Mouse (Mus musculus) midbrain, embryonic 12.5 days (tissue): ENCODE measurements around the gene Ifi202b. TPM values are rescaled to one million over a fixed set of nuclear protein-coding genes. Genes with fewer than 3 reads are reported as not detected.
"Not testable (repeated sequence)": the region's sequence is repeated elsewhere in the genome, so short reads cannot be mapped to it uniquely, and the experiment has no call there.

Experiments
- ATAC-seq: fragments of 200-750 bp; cut with Nextera tagmentation; 2 replicates; pipeline ENCODE4 v1.8.0; 2017; ENCODE audit warnings: low read depth, moderate TSS enrichment, moderate library complexity; ENCODE audit not compliant: low FRiP score
- H3K27ac ChIP-seq: fragments of 300-500 bp; sonication (generic); replicated peaks from 2 replicates; pipeline ENCODE4 v1.5.1; 2016; ENCODE audit warnings: mild to moderate bottlenecking
- H3K27me3 ChIP-seq: fragments of 300-500 bp; sonication (generic); 2 replicates; pipeline ENCODE4 v1.6.1; 2016; ENCODE audit warnings: mild to moderate bottlenecking
- H3K36me3 ChIP-seq: fragments of 300-500 bp; sonication (generic); 2 replicates; pipeline ENCODE4 v1.6.1; 2016
- H3K4me1 ChIP-seq: fragments of 300-500 bp; sonication (generic); 2 replicates; pipeline ENCODE4 v1.6.1; 2016
- H3K4me2 ChIP-seq: fragments of 300-500 bp; sonication (generic); replicated peaks from 2 replicates; pipeline ENCODE4 v1.6.1; 2016; ENCODE audit warnings: mild to moderate bottlenecking, moderate library complexity
- H3K4me3 ChIP-seq: fragments of 300-500 bp; sonication (generic); 2 replicates; pipeline ENCODE4 v1.5.1; 2016; ENCODE audit warnings: mild to moderate bottlenecking
- H3K9ac ChIP-seq: fragments of 300-500 bp; sonication (generic); replicated peaks from 2 replicates; pipeline ENCODE4 v1.6.1; 2016; ENCODE audit warnings: mild to moderate bottlenecking, moderate library complexity
- H3K9me3 ChIP-seq: fragments of 300-500 bp; sonication (generic); 2 replicates; pipeline ENCODE4 v1.6.1; 2016; ENCODE audit warnings: mild to moderate bottlenecking
- WGBS: fragments of 180-500 bp; shearing (Covaris S2); methylation state at CpG from one replicate; pipeline ENCODE4 v1.1.7; 2016; 5-methylcytosine and 5-hydroxymethylcytosine counted together
- polyA plus RNA-seq: library from polyadenylated mRNA; unstranded; fragments of >200 nt; fragmentation: Nextera tagmentation; extraction: Ambion mirVana; gene quantifications from 2 replicates; pipeline ENCODE4 v1.2.1, GENCODE M21; 2016

Ifi202b gene
- polyA plus RNA-seq, 1 experiment from 2014 or later = not detected

DNA sequence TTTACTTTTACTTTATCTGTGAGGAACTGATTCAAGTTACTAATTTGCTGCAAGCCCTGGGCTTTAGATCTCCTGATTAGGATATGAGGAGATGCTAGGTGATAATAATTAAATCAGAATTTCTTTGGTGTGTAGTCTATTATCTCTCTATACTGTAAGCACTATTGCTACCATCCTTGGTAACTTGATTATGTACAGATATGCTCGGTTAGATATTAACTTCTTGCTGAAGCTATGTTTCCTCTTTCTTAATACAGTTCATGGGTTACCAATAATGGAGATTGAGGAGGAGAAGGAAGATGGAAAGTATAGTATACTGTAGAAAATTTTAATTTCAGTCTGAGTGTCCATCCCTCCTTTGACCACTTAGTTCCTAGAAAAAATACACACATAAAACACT, 29.0 kb downstream of the Ifi202b start:
- no peak overlapping the region for H3K27ac ChIP-seq
- 79% methylated on average over 1 of the region's 1 CpGs for WGBS
- no peak overlapping the region for H3K9ac ChIP-seq
- no peaks in the 10 kb centered on the region for H3K36me3 ChIP-seq
- H3K9me3 ChIP-seq = no peaks in the 10 kb centered on the region
- no peaks in the 10 kb centered on the region for H3K27me3 ChIP-seq
- no peak overlapping the region for H3K4me3 ChIP-seq
- no peak for ATAC-seq
- no peaks in the 10 kb centered on the region for H3K4me1 ChIP-seq
- no peak overlapping the region for H3K4me2 ChIP-seq

DNA sequence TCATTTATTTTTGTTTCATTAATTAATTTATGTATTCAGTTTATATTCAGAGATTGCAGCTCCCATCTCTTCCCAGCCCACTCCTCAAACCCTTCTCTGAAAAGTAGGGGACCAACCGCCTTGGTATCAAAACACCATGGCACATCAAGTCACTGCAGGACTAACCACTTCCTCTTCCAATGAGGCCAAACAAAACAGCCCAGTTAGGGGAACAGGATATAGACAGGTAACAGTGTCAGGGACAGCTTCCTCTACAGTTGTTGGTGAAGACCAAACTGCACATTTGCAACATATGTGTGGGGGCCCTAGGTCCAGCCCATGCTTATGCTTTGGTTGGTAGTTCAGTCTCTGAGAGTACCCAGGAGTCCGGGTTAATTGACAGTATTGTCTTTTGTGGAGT, 33.5 kb downstream of the Ifi202b start:
- not testable (repeated sequence) for H3K36me3 ChIP-seq, H3K27me3 ChIP-seq, H3K4me1 ChIP-seq, H3K4me3 ChIP-seq, ATAC-seq, H3K9ac ChIP-seq, H3K4me2 ChIP-seq, H3K9me3 ChIP-seq, H3K27ac ChIP-seq
- WGBS = 95% methylated on average over 2 of the region's 2 CpGs

- ATAC-seq, H3K27ac ChIP-seq, H3K36me3 ChIP-seq, H3K4me2 ChIP-seq, H3K9me3 ChIP-seq, H3K9ac ChIP-seq, H3K27me3 ChIP-seq, H3K4me3 ChIP-seq, H3K4me1 ChIP-seq: not testable (repeated sequence)
Measured at GRCm38 (mm10) chr1:173942780-173943066, 39.8 kb downstream of the Ifi202b start.

- not testable (repeated sequence) for ATAC-seq, H3K4me3 ChIP-seq, H3K9ac ChIP-seq, H3K9me3 ChIP-seq, H3K36me3 ChIP-seq, H3K27me3 ChIP-seq, H3K27ac ChIP-seq, H3K4me2 ChIP-seq, H3K4me1 ChIP-seq
- 75% methylated on average over 3 of the region's 3 CpGs for WGBS
Measured at GRCm38 (mm10) chr1:173941924-173942779, 40.4 kb downstream of the Ifi202b start, which contains the start of the genes Mndal and Ifi203. Gene Mndal, minus strand, starts transcription at chr1:173942491. Gene Ifi203, minus strand, starts transcription at chr1:173942672.

GRCm38 (mm10) chr1:173941522-173941921, 41.0 kb downstream of the Ifi202b start:
- ATAC-seq, H3K27me3 ChIP-seq, H3K4me2 ChIP-seq, H3K9ac ChIP-seq, H3K36me3 ChIP-seq, H3K4me3 ChIP-seq, H3K27ac ChIP-seq, H3K9me3 ChIP-seq, H3K4me1 ChIP-seq: not testable (repeated sequence)
- WGBS = 94% methylated on average over 2 of the region's 2 CpGs

DNA sequence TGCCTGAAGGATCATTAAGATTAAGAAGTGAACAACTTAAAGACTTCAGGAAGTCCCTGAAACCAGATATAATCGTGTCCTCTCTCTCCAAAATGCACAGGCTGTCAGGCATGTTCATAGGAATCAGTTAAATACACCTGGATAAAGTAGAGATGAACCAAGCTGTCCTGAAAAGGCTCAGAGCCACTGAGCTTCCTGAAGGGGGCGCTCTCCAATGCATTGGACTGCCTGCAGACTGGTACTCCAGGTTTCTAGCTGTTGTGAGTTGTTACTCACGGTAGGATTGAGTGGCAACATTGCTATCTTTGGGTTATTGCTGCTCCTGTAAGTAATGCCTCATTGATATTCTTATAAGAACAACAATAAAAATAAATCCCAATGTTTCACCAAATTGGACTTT, 63.3 kb downstream of the Ifi202b start:
- H3K27ac ChIP-seq, ATAC-seq: not testable (repeated sequence)

DNA sequence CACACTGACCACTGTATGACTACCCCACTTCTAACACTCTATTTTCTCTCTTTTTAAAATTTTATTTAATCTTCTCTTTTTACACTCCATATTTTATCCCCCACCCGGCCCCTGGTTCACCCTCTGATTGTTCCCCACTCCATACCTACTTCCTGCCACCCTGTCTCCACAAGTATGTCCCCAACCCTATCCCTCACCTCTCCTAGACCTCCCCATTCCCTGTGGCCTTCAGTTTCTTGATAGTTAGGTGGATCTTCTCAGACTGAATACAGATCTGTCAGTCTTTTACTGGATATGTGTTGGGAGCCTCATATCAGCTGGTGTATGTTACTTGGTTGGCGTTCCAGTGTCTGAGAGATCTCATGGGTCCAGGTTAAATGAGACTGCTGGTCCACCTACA, 68.0 kb downstream of the Ifi202b start:
- Histone ChIP-seq H3K4me2 (no peak overlapping the region), H3K9me3 (no peaks in the 10 kb centered on the region), H3K9ac (no peak overlapping the region), H3K27ac (no peak overlapping the region), H3K4me1 (no peaks in the 10 kb centered on the region), H3K27me3 (no peaks in the 10 kb centered on the region), H3K4me3 (no peak overlapping the region), H3K36me3 (no peaks in the 10 kb centered on the region)
- no peak for ATAC-seq
- WGBS = 73% methylated on average over 2 of the region's 2 CpGs

More for the DNA sequence above, 63.3 kb downstream of the Ifi202b start:
- H3K4me3 ChIP-seq, H3K36me3 ChIP-seq, H3K9ac ChIP-seq, H3K4me1 ChIP-seq, H3K9me3 ChIP-seq, H3K27me3 ChIP-seq, H3K4me2 ChIP-seq: not testable (repeated sequence)
- 68% methylated on average over 3 of the region's 3 CpGs for WGBS

DNA sequence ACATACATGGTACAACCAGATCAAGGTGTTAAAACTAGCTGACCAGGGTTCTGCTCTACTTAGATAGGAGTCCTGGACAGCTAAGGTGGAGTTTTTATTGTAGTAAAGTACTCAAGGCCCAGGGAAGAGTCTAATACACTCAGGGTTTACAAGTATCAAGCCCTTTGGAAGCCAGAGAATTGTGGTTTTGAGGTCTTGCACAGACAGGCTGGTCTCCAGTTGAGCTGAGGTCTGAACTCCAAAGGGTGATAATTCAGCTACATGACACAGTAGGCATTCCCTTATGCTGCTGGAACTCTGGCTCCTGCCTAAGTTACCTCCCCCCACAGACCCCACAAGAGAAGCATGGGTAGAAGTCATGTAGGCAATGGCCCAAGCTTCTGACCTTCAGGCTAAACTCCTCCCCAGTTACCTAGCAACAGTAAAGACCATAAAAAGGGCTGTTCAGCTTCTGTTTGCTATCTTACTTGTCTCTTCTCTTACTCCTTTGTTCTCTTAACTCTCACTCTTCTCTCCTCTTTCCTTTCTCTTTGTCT, 69.2 kb downstream of the Ifi202b start:
- not testable (repeated sequence) for H3K27me3 ChIP-seq, ATAC-seq, H3K27ac ChIP-seq, H3K9me3 ChIP-seq, H3K4me3 ChIP-seq, H3K36me3 ChIP-seq, H3K9ac ChIP-seq, H3K4me1 ChIP-seq, H3K4me2 ChIP-seq

Other genes with a start within 250 kb of the Ifi202b start
- gene Ifi207, start 241.0 kb downstream of the Ifi202b start, polyA plus RNA-seq = 0.43 and 0.82 TPM in 2 replicates
- 1.1 and 1.2 TPM in 2 replicates for gene Ifi204, start 215.8 kb downstream of the Ifi202b start, polyA plus RNA-seq
- 0.33 and 0.47 TPM in 2 replicates for gene Ifi211, start 69.7 kb downstream of the Ifi202b start, polyA plus RNA-seq
- gene Mndal, start 40.3 kb downstream of the Ifi202b start, polyA plus RNA-seq = 0.23 and 0.84 TPM in 2 replicates
- 0.19 and 0.41 TPM in 2 replicates for gene Ifi203, start 40.1 kb downstream of the Ifi202b start, polyA plus RNA-seq
- gene Ifi205, start 49.1 kb upstream of the Ifi202b start, polyA plus RNA-seq = 0.10 and 0.21 TPM in 2 replicates
- not detected in 2 replicates for gene Olfr433, start 58.0 kb upstream of the Ifi202b start, polyA plus RNA-seq
- not detected in 2 replicates for gene Olfr432, start 66.5 kb upstream of the Ifi202b start, polyA plus RNA-seq
- not detected in 2 replicates for gene Olfr430, start 83.9 kb upstream of the Ifi202b start, polyA plus RNA-seq
- gene Olfr429, start 101.6 kb upstream of the Ifi202b start, polyA plus RNA-seq = not detected in 2 replicates
- not detected in 2 replicates for gene Olfr427, start 114.1 kb upstream of the Ifi202b start, polyA plus RNA-seq
- gene Olfr231, start 138.4 kb upstream of the Ifi202b start, polyA plus RNA-seq = not detected in 2 replicates
- not detected in 2 replicates for gene Olfr424, start 148.8 kb upstream of the Ifi202b start, polyA plus RNA-seq
- not detected in 2 replicates for gene Olfr420, start 172.9 kb upstream of the Ifi202b start, polyA plus RNA-seq
- 1.3 TPM in 2 replicates for gene Spta1, start 190.0 kb upstream of the Ifi202b start, polyA plus RNA-seq